Mouse (Mus musculus): ENCODE measurements at regions not wholly inside any gene's neighbourhood (a gene's known extent, or its start where the extent isn't known, plus 50 kb on each side); places are given as distances from the start of the nearest gene placed in this dataset.

DNA sequence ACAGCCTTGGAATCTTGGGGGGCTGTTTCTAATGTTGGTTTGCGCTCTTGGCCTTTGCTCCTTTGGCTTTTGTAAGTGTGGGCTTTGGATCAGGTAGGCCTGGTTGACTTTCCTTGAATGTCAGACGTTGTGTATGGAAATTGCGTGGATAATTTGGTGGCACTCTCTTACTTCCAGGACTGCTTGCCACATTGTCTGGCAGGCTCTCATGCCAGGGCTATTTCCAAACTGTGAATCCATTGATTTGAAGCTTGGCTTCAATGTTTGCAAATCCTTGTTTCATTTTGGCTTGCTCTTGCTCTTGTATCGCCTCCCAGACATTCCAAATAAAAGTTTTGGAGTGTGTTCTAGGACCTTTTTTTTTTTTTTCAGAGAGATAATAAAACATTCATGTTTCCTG lies 443.0 kb upstream of the Fam19a5 start:
- H3K36me3 ChIP-seq (ENCODE audit: control insufficient read depth, insufficient read depth, low read length) = no peaks in the 10 kb centered on the region
- 90% methylated on average over 4 of the region's 4 CpGs for WGBS
- no peak for DNase-seq (ENCODE audit: low spot score)

DNA sequence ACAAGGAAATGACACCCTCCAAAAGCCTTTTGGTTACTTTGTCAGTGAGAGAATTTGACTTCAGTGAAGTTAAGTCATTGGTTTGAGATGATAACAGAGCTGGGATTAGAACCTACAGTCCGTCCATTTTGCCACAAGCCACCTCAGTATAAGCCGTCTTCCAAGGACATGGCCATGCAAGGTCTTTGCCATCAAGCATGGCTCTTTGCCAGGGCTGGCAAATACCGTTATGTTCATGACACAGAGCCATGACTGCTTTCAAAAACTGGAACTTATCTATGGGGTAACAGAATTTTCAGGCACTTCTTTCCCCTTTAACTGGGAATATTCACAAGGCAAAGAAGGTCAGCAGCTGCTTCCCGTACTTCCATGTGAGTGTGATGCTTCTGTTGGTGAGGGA lies 441.9 kb upstream of the Fam19a5 start:
- Histone ChIP-seq H3K4me2 (ENCODE audit: low read depth, severe bottlenecking) (no peak overlapping the region), H3K27me3 (ENCODE audit: control insufficient read depth, insufficient read depth, low read length) (no peaks in the 10 kb centered on the region), H3K9me3 (ENCODE audit: control insufficient read depth, low read length) (no peaks in the 10 kb centered on the region), H3K36me3 (ENCODE audit: control insufficient read depth, insufficient read depth, low read length) (no peaks in the 10 kb centered on the region), H3K9ac (ENCODE audit: low read length) (no peak overlapping the region), H3K4me3 (ENCODE audit: low read depth, low read length) (no peak overlapping the region), H3K4me1 (ENCODE audit: control insufficient read depth, insufficient read depth, low read length) (no peaks in the 10 kb centered on the region), H3K27ac (replicated peaks; ENCODE audit: low read depth, low read length) (no peak overlapping the region)
- 93% methylated on average over 4 of the region's 4 CpGs for WGBS
- ATAC-seq (ENCODE audit: insufficient number of reproducible peaks, low FRiP score, low TSS enrichment, low read depth) = no peak
- DNase-seq (ENCODE audit: low spot score) = no peak

More for the DNA sequence above, 443.0 kb upstream of the Fam19a5 start:
- Histone ChIP-seq H3K4me3 (ENCODE audit: low read depth, low read length) (no peak overlapping the region), H3K27me3 (ENCODE audit: control insufficient read depth, insufficient read depth, low read length) (no peaks in the 10 kb centered on the region), H3K9ac (ENCODE audit: low read length) (no peak overlapping the region), H3K9me3 (ENCODE audit: control insufficient read depth, low read length) (no peaks in the 10 kb centered on the region), H3K4me1 (ENCODE audit: control insufficient read depth, insufficient read depth, low read length) (no peaks in the 10 kb centered on the region), H3K27ac (replicated peaks; ENCODE audit: low read depth, low read length) (no peak overlapping the region), H3K4me2 (ENCODE audit: low read depth, severe bottlenecking) (no peak overlapping the region)
- ATAC-seq (ENCODE audit: insufficient number of reproducible peaks, low FRiP score, low TSS enrichment, low read depth) = no peak

- no peaks in the 10 kb centered on the region for H3K27me3 ChIP-seq (ENCODE audit: control insufficient read depth, insufficient read depth, low read length)
- WGBS = 86% methylated on average over 8 of the region's 8 CpGs
Measured at GRCm38 (mm10) chr15:87105951-87106350, 438.1 kb upstream of the Fam19a5 start.

GRCm38 (mm10) chr15:87107701-87108100 lies 436.4 kb upstream of the Fam19a5 start:
- no peak for DNase-seq (ENCODE audit: low spot score)
- WGBS = 70% methylated on average over 4 of the region's 4 CpGs
- Histone ChIP-seq H3K4me2 (ENCODE audit: low read depth, severe bottlenecking) (no peak overlapping the region), H3K9me3 (ENCODE audit: control insufficient read depth, low read length) (no peaks in the 10 kb centered on the region), H3K27ac (replicated peaks; ENCODE audit: low read depth, low read length) (no peak overlapping the region), H3K9ac (ENCODE audit: low read length) (no peak overlapping the region), H3K27me3 (ENCODE audit: control insufficient read depth, insufficient read depth, low read length) (no peaks in the 10 kb centered on the region), H3K4me1 (ENCODE audit: control insufficient read depth, insufficient read depth, low read length) (no peaks in the 10 kb centered on the region), H3K4me3 (ENCODE audit: low read depth, low read length) (no peak overlapping the region), H3K36me3 (ENCODE audit: control insufficient read depth, insufficient read depth, low read length) (no peaks in the 10 kb centered on the region)
- no peak for ATAC-seq (ENCODE audit: insufficient number of reproducible peaks, low FRiP score, low TSS enrichment, low read depth)

More at GRCm38 (mm10) chr15:87105951-87106350, 438.1 kb upstream of the Fam19a5 start:
- DNase-seq (ENCODE audit: low spot score) (no peak), ATAC-seq (ENCODE audit: insufficient number of reproducible peaks, low FRiP score, low TSS enrichment, low read depth) (no peak)
- no peak overlapping the region for H3K4me2 ChIP-seq (ENCODE audit: low read depth, severe bottlenecking)
- no peak overlapping the region for H3K27ac ChIP-seq (replicated peaks; ENCODE audit: low read depth, low read length)
- H3K4me3 ChIP-seq (ENCODE audit: low read depth, low read length) = no peak overlapping the region
- H3K9me3 ChIP-seq (ENCODE audit: control insufficient read depth, low read length) = no peaks in the 10 kb centered on the region
- no peak overlapping the region for H3K9ac ChIP-seq (ENCODE audit: low read length)
- H3K36me3 ChIP-seq (ENCODE audit: control insufficient read depth, insufficient read depth, low read length) = no peaks in the 10 kb centered on the region
- H3K4me1 ChIP-seq (ENCODE audit: control insufficient read depth, insufficient read depth, low read length) = no peaks in the 10 kb centered on the region

- WGBS = 86% methylated on average over 7 of the region's 7 CpGs
- H3K27ac ChIP-seq (replicated peaks; ENCODE audit: low read depth, low read length) = no peak overlapping the region
- H3K27me3 ChIP-seq (ENCODE audit: control insufficient read depth, insufficient read depth, low read length) = no peaks in the 10 kb centered on the region
- H3K4me1 ChIP-seq (ENCODE audit: control insufficient read depth, insufficient read depth, low read length) = no peaks in the 10 kb centered on the region
- no peak overlapping the region for H3K9ac ChIP-seq (ENCODE audit: low read length)
- DNase-seq (ENCODE audit: low spot score) (no peak), ATAC-seq (ENCODE audit: insufficient number of reproducible peaks, low FRiP score, low TSS enrichment, low read depth) (no peak)
- H3K36me3 ChIP-seq (ENCODE audit: control insufficient read depth, insufficient read depth, low read length) = no peaks in the 10 kb centered on the region
- H3K9me3 ChIP-seq (ENCODE audit: control insufficient read depth, low read length) = no peaks in the 10 kb centered on the region
- no peak overlapping the region for H3K4me3 ChIP-seq (ENCODE audit: low read depth, low read length)
- H3K4me2 ChIP-seq (ENCODE audit: low read depth, severe bottlenecking) = no peak overlapping the region
Measured at GRCm38 (mm10) chr15:87108411-87108810, 435.7 kb upstream of the Fam19a5 start.

DNA sequence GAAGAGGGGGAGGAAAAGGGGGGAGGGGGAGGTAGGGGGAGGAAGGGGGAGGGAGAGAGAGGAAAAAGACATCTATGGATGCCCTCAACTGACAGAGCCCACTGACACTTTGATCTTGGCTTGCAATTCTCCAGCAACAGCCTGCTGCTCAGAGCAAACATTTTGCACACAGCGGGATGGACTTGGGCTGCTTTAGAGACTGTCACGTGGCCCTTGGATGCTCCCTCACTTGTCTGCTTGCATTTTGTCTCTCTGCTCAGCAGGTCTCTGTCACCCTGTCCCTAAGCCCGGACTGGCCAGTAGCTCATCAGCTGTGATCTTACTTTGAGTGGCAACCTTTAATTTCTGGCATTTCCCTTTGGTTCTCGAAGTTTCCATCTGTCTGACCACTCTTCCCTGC lies 421.4 kb upstream of the Fam19a5 start:
- no peak for ATAC-seq (ENCODE audit: insufficient number of reproducible peaks, low FRiP score, low TSS enrichment, low read depth)
- no peak for DNase-seq (ENCODE audit: low spot score)
- H3K9ac ChIP-seq (ENCODE audit: low read length) = no peak overlapping the region
- H3K9me3 ChIP-seq (ENCODE audit: control insufficient read depth, low read length) = no peaks in the 10 kb centered on the region
- no peak overlapping the region for H3K27ac ChIP-seq (replicated peaks; ENCODE audit: low read depth, low read length)
- 34% methylated on average over 4 of the region's 4 CpGs for WGBS
- H3K4me1 ChIP-seq (ENCODE audit: control insufficient read depth, insufficient read depth, low read length) = no peaks in the 10 kb centered on the region
- no peaks in the 10 kb centered on the region for H3K27me3 ChIP-seq (ENCODE audit: control insufficient read depth, insufficient read depth, low read length)
- no peaks in the 10 kb centered on the region for H3K36me3 ChIP-seq (ENCODE audit: control insufficient read depth, insufficient read depth, low read length)
- no peak overlapping the region for H3K4me2 ChIP-seq (ENCODE audit: low read depth, severe bottlenecking)
- H3K4me3 ChIP-seq (ENCODE audit: low read depth, low read length) = no peak overlapping the region

DNA sequence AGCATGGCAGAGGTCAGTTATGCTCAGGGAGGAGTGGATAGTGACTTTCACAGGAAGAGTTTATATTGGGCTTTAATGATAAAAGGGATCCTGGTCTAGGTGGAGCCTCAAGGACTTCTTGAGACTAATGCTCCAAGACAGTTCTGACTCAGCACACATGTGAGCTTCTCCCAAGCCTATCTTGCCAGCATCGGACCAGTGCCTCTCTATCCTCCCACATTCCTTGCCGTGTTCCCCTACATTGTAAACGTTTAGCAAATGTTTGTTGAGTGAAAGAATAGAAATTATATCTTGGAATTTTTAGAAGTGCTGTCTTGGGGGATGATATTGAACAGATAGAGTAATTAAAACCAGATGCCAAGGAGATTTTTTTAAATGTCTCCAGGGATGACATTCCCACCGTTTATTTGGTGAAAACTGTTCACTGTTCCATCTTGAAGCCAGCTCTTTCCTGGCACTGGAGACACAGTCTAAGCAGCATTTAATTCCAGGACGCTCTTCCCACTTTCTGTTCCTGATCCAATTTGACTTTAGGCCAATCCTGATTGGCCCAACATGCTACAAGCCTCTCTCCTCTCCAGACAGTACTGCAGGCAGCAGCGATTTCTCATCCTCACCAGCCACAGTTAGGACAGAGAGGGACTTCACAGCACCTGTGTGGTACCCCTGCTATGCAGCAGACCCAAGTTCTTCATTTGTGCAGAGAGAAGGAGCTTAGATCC lies 418.5 kb upstream of the Fam19a5 start:
- Histone ChIP-seq H3K9ac (ENCODE audit: low read length) (no peak overlapping the region), H3K4me2 (ENCODE audit: low read depth, severe bottlenecking) (no peak overlapping the region), H3K27me3 (ENCODE audit: control insufficient read depth, insufficient read depth, low read length) (no peaks in the 10 kb centered on the region), H3K4me3 (ENCODE audit: low read depth, low read length) (no peak overlapping the region), H3K27ac (replicated peaks; ENCODE audit: low read depth, low read length) (no peak overlapping the region), H3K36me3 (ENCODE audit: control insufficient read depth, insufficient read depth, low read length) (no peaks in the 10 kb centered on the region), H3K4me1 (ENCODE audit: control insufficient read depth, insufficient read depth, low read length) (no peaks in the 10 kb centered on the region), H3K9me3 (ENCODE audit: control insufficient read depth, low read length) (no peaks in the 10 kb centered on the region)
- WGBS = 72% methylated on average over 6 of the region's 6 CpGs
- DNase-seq (ENCODE audit: low spot score) (no peak), ATAC-seq (ENCODE audit: insufficient number of reproducible peaks, low FRiP score, low TSS enrichment, low read depth) (no peak)

GRCm38 (mm10) chr15:87138870-87139269 lies 405.2 kb upstream of the Fam19a5 start:
- H3K9ac ChIP-seq (ENCODE audit: low read length) = no peak overlapping the region
- no peak for ATAC-seq (ENCODE audit: insufficient number of reproducible peaks, low FRiP score, low TSS enrichment, low read depth)

GRCm38 (mm10) chr15:87169136-87169535 lies 375.0 kb upstream of the Fam19a5 start:
- Histone ChIP-seq H3K4me3 (ENCODE audit: low read depth, low read length) (no peak overlapping the region), H3K9ac (ENCODE audit: low read length) (no peak overlapping the region), H3K4me2 (ENCODE audit: low read depth, severe bottlenecking) (no peak overlapping the region), H3K4me1 (ENCODE audit: control insufficient read depth, insufficient read depth, low read length) (no peaks in the 10 kb centered on the region), H3K27ac (replicated peaks; ENCODE audit: low read depth, low read length) (no peak overlapping the region), H3K36me3 (ENCODE audit: control insufficient read depth, insufficient read depth, low read length) (no peaks in the 10 kb centered on the region), H3K27me3 (ENCODE audit: control insufficient read depth, insufficient read depth, low read length) (no peaks in the 10 kb centered on the region), H3K9me3 (ENCODE audit: control insufficient read depth, low read length) (no peaks in the 10 kb centered on the region)
- WGBS = 75% methylated on average over 5 of the region's 5 CpGs
- no peak for ATAC-seq (ENCODE audit: insufficient number of reproducible peaks, low FRiP score, low TSS enrichment, low read depth)
- no peak for DNase-seq (ENCODE audit: low spot score)

More at GRCm38 (mm10) chr15:87138870-87139269, 405.2 kb upstream of the Fam19a5 start:
- DNase-seq (ENCODE audit: low spot score) = no peak
- no peaks in the 10 kb centered on the region for H3K36me3 ChIP-seq (ENCODE audit: control insufficient read depth, insufficient read depth, low read length)
- H3K4me3 ChIP-seq (ENCODE audit: low read depth, low read length) = no peak overlapping the region
- H3K4me1 ChIP-seq (ENCODE audit: control insufficient read depth, insufficient read depth, low read length) = no peaks in the 10 kb centered on the region
- H3K27ac ChIP-seq (replicated peaks; ENCODE audit: low read depth, low read length) = no peak overlapping the region
- no peaks in the 10 kb centered on the region for H3K9me3 ChIP-seq (ENCODE audit: control insufficient read depth, low read length)
- no peaks in the 10 kb centered on the region for H3K27me3 ChIP-seq (ENCODE audit: control insufficient read depth, insufficient read depth, low read length)
- no peak overlapping the region for H3K4me2 ChIP-seq (ENCODE audit: low read depth, severe bottlenecking)
